Mouse (Mus musculus): ENCODE results near the gene Thbs4.
"Not testable (repeated sequence)": the region's sequence is repeated elsewhere in the genome, so short reads cannot be mapped to it uniquely, and the experiment has no call there.

The Thbs4 gene

DNA sequence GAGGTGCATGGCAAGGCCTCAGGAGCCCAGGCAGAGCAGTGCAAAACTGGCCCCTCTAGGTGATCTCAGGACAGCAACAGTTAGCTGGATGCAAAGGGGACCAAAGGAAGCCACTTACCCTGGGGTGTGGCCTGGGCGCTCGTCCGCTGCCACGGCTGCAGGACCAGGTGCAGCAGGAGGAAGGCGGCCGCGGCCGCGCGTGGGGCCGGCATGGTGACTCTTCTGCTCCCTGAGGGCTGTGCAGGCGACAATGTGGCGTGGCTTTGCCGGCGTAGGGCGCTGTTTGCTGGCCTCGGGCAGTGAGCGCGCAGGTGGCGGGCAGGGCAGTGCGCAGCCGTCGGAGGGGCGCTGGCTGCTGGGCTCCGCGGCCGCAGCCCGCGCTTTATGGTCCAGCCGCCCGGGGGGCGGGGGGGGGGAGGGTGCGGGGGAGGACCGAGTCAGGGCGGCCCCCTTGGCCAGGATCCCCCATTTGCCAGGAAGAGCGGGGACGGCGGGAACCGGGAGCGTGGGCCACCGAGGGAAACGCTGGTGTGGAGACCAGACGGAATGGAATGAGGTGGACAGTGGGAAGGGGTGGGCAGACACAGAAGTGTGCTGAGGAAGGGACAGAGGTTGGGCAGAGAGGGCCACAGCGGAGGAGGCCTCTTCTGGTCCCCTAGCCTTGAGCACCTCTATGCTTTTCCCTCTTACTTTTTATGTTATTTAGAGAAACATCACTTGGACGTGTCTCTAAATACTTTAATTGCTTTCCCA lies at the start of gene Thbs4:
Thbs4 (minus strand) TSS at position 357 of the 753 bp plus-strand sequence.
- DNase-seq (ENCODE audit: low read depth in 2 of 2, low spot score in 2 of 2): no peak

DNA sequence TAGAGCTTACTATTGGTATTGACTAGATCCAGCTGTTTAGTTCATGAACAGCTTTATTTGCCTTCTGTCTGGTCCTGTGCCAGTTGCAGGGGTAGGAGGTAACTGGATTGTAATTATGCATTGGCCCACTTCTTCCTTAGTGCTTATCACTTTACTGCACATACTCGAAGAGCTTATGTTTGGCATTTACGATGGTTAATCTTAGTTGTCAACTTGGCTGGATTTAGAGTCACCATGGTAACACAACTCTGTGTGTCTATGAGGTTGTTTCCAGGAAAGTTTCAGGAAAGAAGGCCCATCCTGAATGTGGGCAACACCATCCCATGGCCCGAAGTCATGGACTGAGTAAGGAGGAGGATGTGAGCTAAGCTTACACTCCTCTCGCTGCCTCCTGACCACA lies 38.5 kb upstream of the Thbs4 start:
- no peak for DNase-seq (ENCODE audit: low read depth in 2 of 2, low spot score in 2 of 2)

DNA sequence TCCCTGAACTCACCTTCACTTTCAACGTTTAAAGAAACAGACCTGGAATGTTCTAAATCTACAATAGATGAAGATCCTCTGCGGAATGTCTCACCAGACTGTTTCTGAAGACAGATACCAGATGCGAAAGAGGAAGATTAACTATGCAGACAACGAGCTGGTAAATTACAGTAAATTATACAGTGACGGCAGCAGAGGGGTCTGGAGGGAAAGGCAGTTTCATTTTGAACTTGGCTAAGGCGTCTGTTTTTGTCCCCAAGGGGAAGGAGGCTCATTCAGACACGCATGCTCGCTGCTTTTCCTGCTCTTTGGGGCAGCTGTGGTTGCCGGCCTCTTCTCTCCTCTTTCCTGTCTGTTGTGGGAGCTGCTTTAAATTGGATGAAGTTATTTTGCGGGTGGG lies 34.2 kb upstream of the Thbs4 start:
- no peak for DNase-seq (ENCODE audit: low read depth in 2 of 2, low spot score in 2 of 2)

DNA sequence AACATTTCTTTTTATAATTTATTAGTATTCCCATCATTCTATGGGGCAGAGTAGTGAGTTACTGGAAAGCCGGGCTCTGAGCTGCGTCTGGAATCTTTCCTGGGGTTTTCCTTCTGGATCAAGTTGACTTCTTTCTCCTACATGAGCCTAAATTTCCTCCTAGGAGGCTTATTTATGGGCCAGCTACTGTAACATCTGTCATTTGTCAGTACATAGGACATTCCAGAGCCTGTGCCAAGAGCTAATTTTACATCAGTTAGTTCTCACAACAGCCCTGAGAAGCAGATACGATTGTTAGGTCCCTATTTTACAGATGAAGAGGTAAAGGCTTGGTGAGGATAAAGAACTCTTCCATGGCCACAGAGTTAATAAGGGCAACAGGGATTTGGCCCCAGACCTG lies 22.7 kb upstream of the Thbs4 start:
- no peak for DNase-seq (ENCODE audit: low read depth in 2 of 2, low spot score in 2 of 2)

DNA sequence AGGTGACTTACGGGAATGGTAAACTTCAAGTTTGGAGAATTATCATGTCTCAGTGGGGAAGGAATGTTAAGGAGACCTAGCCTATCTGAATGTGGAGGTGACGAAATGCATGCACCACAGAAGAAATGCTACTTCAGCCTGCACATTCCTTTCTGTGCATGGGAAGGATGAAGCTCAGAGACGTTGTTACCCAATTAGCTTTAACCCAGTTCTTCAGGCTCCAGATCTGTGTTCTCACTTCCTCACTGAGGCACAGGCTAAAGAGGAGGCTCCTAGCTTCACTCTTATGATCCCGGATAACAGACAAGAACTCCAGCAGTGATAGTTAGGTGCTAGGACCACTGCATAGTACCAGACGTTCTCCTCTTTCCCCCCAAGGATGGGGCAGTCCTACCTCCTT lies 21.7 kb upstream of the Thbs4 start:
- DNase-seq (ENCODE audit: low read depth in 2 of 2, low spot score in 2 of 2): no peak

DNA sequence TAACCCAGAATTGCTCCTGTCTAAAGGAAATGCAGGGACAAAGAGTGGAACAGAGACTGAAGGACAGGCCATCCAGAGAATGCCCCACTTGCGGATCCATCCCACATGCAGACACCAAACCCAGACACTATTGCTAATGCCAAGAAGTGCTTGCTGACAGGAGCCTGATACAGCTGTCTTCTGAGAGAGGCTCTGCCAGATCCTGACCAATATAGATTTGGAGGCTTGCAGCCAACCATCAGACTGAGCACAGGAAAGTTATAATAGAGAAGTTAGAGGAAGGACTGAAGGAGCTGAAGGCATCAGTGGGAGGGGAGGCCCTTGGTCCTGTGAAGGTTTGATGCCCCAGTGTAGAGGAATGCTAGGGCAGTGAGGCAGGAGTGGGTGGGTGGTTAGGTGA lies 16.0 kb upstream of the Thbs4 start:
- DNase-seq (ENCODE audit: low read depth in 2 of 2, low spot score in 2 of 2): not testable (repeated sequence)

DNA sequence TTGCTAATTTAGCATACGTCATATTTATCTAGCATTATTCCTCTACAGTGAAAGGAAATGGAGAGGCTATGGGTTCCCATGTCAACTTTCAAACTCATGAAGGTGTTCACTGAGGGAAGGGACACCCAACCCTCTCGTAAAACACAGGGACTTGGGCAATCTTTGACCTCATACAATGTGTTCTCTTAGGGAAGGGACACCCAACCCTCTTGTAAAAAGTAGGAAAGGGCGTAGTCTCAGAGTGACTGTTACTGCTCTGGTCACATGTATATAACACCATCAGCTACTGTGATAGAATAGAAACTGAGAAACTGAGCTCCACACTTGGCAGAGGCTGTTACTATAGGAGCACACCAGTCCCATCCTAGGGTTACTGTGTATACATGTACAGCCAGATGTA lies 13.2 kb upstream of the Thbs4 start:
- no peak for DNase-seq (ENCODE audit: low read depth in 2 of 2, low spot score in 2 of 2)

DNA sequence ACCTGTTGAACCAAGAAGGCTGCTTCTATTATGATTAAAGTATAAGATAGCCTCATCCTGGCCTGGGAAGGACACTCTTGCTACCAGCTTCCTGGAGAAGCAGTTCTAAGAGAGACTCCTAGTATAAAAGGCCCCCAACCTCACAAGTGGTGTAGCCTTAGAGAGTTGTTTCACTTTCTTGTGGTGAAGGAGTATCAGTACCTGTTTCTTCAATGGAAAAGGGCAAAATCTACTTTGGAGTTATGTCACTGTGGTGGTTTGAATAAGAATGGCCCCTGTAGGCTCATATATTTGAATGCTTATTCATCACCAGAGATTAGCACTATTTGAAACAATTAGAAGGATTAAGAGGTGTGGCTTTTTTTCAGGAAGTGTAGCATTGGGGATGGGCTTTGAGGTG lies 12.2 kb upstream of the Thbs4 start:
- no peak for DNase-seq (ENCODE audit: low read depth in 2 of 2, low spot score in 2 of 2)

DNA sequence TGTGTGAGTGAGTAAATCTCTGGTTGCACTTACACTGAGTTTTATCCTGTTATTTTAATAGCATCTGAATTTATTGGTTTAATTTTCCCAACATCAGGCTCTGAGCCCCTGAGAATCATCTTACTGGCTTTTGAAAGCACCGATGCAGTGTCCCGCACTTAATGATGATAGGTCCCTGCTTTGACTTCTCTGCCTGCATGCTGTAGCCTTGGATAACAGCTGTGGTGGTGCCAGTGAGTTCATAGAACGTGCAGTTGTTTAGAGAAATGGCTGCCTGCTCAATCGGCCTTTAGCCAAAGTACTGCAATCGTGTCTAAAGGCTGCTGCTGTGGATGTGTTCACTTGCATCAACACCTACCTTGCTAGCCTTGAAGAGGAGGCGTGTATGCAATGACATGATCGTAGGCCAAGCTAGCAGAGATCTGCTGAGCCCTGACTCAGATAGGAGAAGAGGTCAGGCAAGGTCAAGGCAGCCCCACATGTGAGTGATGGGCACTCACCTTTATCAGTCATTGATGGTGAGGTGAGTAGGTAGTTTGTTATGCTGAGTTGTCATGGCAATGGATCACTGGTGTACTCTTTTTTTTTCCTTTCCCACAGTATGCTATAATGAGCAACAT lies 4.8 kb upstream of the Thbs4 start:
- DNase-seq (ENCODE audit: low read depth in 2 of 2, low spot score in 2 of 2): no peak

DNA sequence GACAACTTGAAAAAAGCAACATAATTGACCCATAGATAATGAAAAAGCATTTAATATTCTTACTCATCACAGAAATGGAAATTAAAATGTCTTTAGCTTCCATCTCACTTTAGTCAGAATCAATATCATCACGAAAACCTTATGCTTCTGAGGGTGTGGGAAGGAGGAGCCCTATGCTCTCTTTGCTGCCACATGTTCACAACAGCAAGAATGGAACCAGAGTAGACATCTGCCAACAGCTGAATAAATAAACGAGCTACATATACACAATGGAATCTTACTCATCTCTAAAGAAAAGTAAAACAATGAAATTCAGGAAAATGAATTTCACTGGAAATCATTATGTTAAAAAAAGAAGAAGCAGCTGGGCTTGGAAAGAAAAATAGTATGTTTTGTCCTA lies 4.2 kb upstream of the Thbs4 start:
- DNase-seq (ENCODE audit: low read depth in 2 of 2, low spot score in 2 of 2): no peak

DNA sequence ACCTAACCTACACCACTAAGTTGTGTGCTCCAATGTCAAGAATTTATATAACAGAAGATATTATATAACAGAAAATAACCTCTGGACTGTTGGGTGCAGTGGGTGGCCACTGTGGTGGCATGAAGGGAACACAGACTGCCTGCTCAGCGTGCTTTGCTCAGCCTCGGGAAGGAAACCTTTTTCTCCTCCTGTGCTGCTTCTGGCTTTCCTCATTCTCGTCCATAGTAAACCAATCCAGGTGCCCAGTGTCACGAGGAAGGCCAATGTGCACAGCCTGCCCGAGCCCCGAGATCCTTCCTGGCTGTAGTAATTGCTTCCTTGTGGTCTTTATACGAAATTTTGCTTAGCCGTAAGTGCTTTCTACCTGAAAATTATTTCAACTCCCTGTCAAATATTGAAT lies 982 bp downstream of the Thbs4 start:
- no peak for DNase-seq (ENCODE audit: low read depth in 2 of 2, low spot score in 2 of 2)

DNA sequence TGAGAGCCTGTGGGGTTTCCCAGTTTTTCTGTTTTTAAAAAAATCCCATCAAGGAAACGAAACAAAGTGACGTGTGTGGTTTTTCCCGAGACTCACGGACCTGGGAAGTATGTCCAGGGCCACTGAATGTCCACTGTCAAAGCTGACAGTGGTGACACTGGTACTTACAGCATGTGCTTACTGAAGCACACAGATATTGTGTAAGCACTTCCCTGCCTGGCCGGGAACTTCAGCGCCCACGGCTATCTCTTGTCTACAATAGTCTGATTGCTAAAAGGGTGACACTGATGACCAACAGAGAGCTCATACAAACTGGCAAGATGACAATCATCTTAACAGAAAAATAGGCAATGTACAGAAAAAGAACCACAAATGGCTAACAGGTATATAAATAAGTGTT lies 3.1 kb downstream of the Thbs4 start:
- no peak for DNase-seq (ENCODE audit: low read depth in 2 of 2, low spot score in 2 of 2)

DNA sequence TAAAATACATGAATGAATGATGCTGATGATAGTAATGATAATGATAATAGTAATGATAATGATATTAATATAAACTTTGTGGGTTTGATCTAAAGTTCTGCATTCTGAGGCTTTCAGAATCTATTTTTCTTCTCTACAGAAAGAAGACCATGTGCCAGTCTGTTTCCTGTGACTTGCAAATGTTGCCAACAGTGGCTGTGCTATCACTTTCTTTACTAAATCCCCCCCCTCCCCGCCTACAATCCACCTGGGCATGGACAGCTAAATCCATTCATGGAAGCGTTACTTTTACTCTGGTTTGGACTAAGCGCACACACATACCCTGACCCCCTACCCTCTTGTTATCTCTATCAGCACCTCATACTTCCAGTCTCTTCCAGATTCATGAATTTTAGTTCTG lies 10.3 kb downstream of the Thbs4 start:
- DNase-seq (ENCODE audit: low read depth in 2 of 2, low spot score in 2 of 2): no peak

DNA sequence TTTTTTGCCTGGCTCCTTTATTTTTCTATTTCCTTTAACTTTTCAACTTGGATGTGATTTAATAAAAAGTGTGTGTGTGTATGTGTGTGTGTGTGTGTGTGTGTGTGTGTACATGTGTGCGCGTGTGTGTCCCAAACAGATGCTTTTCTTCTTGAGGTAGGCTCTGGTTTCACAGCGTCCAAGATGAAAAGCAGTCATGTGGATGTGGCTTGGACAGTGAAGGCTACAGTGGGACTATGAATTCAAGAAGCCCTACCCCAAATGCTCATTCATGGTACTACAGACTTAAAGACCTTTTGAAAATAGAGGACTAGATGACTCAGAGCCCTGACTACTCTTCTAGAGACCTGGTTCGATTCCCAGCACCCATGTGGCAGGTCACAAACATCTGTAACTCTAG lies 11.1 kb downstream of the Thbs4 start:
- no peak for DNase-seq (ENCODE audit: low read depth in 2 of 2, low spot score in 2 of 2)

DNA sequence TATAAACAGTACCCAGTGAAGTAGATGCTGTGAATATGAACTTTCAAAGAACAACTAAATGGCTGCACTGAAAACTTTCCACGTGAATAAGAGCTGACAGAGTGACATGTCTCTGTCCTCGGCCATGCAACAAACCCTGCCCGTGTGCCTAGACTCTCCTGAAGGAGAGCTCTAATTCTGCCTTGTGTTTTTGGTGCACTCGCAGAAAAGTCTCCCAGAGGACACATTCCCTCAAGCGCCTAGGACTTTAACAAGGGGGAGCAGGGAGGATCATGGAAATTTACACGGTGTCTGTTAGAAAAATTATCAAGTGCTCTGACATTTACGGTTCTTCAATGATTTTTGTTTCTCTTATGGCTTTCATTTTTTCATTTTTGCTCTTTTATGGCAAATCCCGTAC lies 13.7 kb downstream of the Thbs4 start:
- no peak for DNase-seq (ENCODE audit: low read depth in 2 of 2, low spot score in 2 of 2)

DNA sequence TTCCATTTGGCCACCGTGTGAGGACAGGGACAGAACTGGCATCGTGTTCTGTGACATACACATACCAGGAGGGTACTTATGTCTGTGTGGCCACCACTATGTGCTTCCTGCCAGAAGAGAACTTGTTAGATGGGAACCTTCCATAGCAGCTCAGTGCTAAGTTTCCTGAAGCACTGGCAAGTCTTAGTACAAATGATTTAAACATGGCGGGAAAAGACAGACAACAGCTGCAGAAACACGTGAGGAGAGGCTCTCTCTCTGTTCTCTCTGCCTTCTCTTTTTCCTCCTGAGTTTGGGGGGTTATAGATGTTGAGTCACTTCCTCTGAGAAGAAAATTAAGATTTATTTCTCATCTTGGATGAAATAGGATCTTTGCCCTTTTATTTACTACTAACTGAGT lies 14.5 kb downstream of the Thbs4 start:
- DNase-seq (ENCODE audit: low read depth in 2 of 2, low spot score in 2 of 2): no peak

DNA sequence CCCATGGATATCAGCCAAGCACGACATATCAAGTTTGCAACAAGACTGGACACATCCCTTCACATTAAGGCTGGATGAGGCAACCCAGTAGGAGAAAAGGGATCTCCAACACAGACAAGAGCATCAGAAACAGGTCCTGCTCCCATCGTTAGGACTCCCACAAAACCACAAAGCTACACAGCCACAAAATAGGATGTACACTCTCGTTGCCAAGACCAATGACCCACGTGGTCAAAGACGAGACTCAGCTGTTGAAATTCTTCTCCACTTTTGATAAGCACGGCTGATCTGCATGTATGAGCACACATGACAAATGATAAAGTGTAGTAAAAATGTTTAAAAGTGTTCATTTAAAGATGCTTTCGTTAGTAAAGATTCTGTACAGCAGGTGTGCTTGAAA lies 16.0 kb downstream of the Thbs4 start:
- no peak for DNase-seq (ENCODE audit: low read depth in 2 of 2, low spot score in 2 of 2)

DNA sequence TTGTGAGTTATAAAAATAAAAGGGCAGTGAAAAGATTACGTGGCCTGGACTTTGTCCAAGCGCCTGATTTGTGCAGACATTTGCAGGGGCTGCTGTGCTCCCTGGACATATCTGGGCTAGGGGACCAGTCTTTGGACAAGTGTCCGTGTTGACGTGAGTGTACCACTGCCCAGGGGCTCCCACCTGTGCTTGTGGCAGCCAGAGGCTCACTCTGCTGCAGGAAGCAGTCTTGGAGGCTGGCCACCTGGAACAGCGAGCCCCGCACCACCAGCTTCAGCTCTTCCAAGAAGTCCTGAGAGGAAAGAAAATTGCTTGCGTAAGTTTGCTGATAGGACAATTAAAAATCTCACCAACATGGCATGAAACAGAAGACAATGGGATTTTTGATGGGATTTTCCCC lies 18.7 kb downstream of the Thbs4 start:
- no peak for DNase-seq (ENCODE audit: low read depth in 2 of 2, low spot score in 2 of 2)

DNA sequence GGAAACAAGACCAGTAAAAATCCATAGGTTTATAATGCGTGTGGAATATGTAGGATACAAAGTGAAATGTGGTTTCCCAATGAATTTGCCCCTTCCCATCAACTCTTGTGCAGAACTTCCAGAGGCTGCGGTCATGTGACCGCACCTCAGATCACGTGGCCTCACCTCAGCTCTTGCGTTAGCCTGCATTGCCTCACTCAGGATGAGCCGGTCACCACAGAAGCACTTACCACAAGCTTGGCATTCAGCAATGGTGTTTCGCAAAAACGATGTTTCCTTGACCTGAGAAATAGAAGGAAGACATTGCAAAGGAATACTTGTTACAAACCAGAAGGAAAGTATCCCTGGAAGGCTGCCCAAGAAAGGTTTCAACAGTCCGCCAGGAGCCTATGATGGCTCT lies 19.7 kb downstream of the Thbs4 start:
- DNase-seq (ENCODE audit: low read depth in 2 of 2, low spot score in 2 of 2): no peak

DNA sequence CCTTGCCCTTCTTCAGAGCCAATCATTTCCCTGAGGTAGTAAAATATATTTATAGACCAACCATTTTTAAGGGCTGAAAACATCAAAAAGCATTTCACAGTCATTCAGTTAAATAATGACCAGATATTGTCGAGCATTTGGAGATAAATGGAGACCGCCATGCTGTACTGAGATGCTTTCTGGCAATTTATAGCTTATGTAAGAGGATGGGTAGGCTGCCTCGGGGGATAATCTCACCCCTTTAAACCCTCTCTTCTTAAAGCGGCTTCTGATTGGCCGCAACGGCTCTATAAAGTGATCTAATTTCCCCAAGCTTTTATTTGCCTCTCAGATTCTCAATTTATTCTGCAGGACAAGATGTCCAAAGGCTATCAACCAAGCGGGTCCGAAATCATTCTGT lies 22.1 kb downstream of the Thbs4 start:
- no peak for DNase-seq (ENCODE audit: low read depth in 2 of 2, low spot score in 2 of 2)

DNA sequence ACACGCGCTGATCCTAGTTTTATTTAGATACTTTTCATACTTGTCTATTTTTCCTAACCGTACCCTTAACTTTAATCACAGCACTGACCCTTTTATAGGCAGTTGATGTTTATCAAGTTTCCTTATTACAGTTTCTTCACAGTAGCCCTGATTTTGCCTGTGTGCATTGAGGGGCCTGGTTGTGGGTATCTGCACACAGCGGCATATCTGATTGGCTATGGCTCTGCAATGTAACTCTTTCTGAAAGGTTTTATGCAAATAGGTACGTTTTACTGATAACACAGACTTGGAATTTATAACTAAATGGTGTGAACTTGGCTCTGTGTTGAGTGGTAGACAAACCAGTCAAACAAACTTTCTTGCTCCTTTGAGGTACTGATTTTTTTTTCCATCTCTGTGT lies 23.1 kb downstream of the Thbs4 start:
- no peak for DNase-seq (ENCODE audit: low read depth in 2 of 2, low spot score in 2 of 2)

DNA sequence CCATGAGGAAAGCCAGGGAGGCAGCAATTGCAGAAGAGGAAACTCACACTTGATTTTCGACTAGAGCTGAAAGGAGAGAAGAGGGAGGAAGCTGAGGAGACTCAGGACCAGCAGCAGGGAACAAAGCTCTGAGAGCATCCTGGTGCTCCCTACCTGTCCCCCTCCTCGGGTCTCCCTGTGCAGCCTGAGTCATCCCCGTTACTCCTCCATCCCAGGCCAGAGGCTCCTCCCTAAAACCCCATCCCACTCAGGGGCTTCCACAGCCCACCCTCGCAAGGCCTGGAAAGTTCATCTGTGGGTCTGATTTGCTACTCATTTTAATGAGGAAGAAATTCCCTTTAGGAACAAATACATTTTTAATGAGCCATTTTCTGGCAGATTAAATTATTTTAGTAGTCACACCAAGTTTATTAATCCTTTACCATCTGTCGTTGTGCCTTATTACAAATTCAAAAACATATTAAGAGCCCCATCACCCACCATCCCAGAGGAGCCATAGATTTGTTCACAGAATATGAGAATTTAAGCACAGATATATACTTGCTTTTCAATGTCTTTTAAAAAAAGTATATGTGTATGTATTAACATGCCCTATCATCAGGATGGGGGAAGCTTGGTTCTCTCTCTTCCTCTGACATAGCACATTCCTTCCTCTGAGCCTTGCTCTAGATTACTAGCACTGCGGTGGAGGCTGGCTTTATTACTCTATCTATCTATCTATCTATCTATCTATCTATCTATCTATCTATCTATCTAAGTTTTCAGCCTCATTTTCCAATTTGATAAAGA lies 29.0 kb downstream of the Thbs4 start:
- no peak for DNase-seq (ENCODE audit: low read depth in 2 of 2, low spot score in 2 of 2)

Data from CD8-positive naive resting alpha-beta T cell, adult 2 months (primary cell).